Mouse (Mus musculus) hindbrain, postnatal 0 days (tissue): ENCODE measurements around the gene Rad51ap1. TPM values are rescaled to one million over a fixed set of nuclear protein-coding genes. Genes with fewer than 3 reads are reported as not detected.
A peak's percentile ranks its signal among the peaks of the same experiment; 100 is the strongest.

Source experiments
- ATAC-seq: fragments of 200-750 bp; cut with Nextera tagmentation; 2 replicates; pipeline ENCODE4 v1.8.0; 2017; ENCODE audit warnings: mild to moderate bottlenecking, moderate TSS enrichment, moderate library complexity
- DNase-seq: peaks from one replicate; pipeline ENCODE4 v3.0.0-alpha.2; 2015; ENCODE audit warnings: low spot score
- H3K27ac ChIP-seq: fragments of 300-500 bp; sonication (generic); 2 replicates; pipeline ENCODE4 v1.5.1; 2014; ENCODE audit warnings: mild to moderate bottlenecking
- H3K27me3 ChIP-seq: fragments of 300-500 bp; sonication (generic); 2 replicates; pipeline ENCODE4 v1.6.1; 2014; ENCODE audit warnings: low read length, mixed read lengths; ENCODE audit not compliant: insufficient read depth
- H3K36me3 ChIP-seq: fragments of 300-500 bp; sonication (generic); 2 replicates; pipeline ENCODE4 v1.6.1; 2014; ENCODE audit warnings: low read length, mixed read lengths; ENCODE audit not compliant: insufficient read depth
- H3K4me1 ChIP-seq: fragments of 300-500 bp; sonication (generic); 2 replicates; pipeline ENCODE4 v1.6.1; 2014; ENCODE audit warnings: antibody characterized with exemption, low read length, mixed read lengths; ENCODE audit not compliant: insufficient read depth
- H3K4me2 ChIP-seq: fragments of 300-500 bp; sonication (generic); 2 replicates; pipeline ENCODE4 v1.6.1; 2014; ENCODE audit warnings: low read depth, mild to moderate bottlenecking, low read length, moderate library complexity, mixed read lengths
- H3K4me3 ChIP-seq: fragments of 300-500 bp; sonication (generic); 2 replicates; pipeline ENCODE4 v1.5.1; 2014; ENCODE audit warnings: low read length
- H3K9ac ChIP-seq: fragments of 300-500 bp; sonication (generic); replicated peaks from 2 replicates; pipeline ENCODE4 v1.6.1; 2014; ENCODE audit warnings: mild to moderate bottlenecking, low read length, moderate library complexity, mixed read lengths
- H3K9me3 ChIP-seq: fragments of 300-500 bp; sonication (generic); 2 replicates; pipeline ENCODE4 v1.6.1; 2016; ENCODE audit warnings: low read length, mixed read lengths
- CTCF ChIP-seq: IDR thresholded peaks from 2 replicates; pipeline ENCODE4 v1.5.1; 2016; ENCODE audit warnings: antibody characterized with exemption, control low read depth, low read depth
- WGBS: fragments of 180-500 bp; shearing (Covaris S2); extraction: QIAGEN DNeasy Blood & Tissue Kit; methylation state at CpG from one replicate; pipeline ENCODE4 v1.1.7; 2014; 5-methylcytosine and 5-hydroxymethylcytosine counted together
- polyA plus RNA-seq: library from polyadenylated mRNA; unstranded; fragments of >200 nt; fragmentation: Nextera tagmentation; extraction: Ambion mirVana; gene quantifications from 2 replicates; pipeline ENCODE4 v1.2.1, GENCODE M21; 2015
- total RNA-seq: library from RNA; depleted of rRNA; stranded (reverse); fragments of >200 nt; gene quantifications from 2 replicates; pipeline ENCODE4 v1.2.3, GENCODE M21; 2014; rRNA removed

Rad51ap1 gene
- total and polyA plus RNA-seq, 2 experiments from 2014 or later, result 7.5 to 17.3 TPM

- H3K4me1 ChIP-seq, result no peaks in the 10 kb centered on the region
- no peaks in the 10 kb centered on the region for H3K9me3 ChIP-seq
- no peaks in the 10 kb centered on the region for H3K27me3 ChIP-seq
- TF ChIP-seq CTCF, result no peak
- 5% methylated on average over 21 of the region's 21 CpGs for WGBS
- H3K9ac ChIP-seq, result 0 out of 2 replicates have a peak within 1 kb of the TSS, but pooled peaks have one; percentile 35
- peak; percentile 17 for DNase-seq
- ATAC-seq, result peak; percentile 47
- H3K4me3 ChIP-seq, result no peak within 1 kb of the TSS
- peaks cover 8% of the 10 kb centered on the region; the same call in 1 of the 2 replicates for H3K36me3 ChIP-seq
- H3K4me2 ChIP-seq, result peak within 1 kb of the TSS; percentile 43
- no peak within 1 kb of the TSS for H3K27ac ChIP-seq
Measured at GRCm38 (mm10) chr6:126921111-126921881, 18.1 kb downstream of the Rad51ap1 start, which contains the start of gene Dyrk4. Dyrk4 (minus strand) TSS chr6:126921839.

GRCm38 (mm10) chr6:126914928-126915327 lies 24.5 kb downstream of the Rad51ap1 start:
- H3K4me1 ChIP-seq, result no peaks in the 10 kb centered on the region
- no peak for ATAC-seq
- no peaks in the 10 kb centered on the region for H3K27me3 ChIP-seq
- no peak overlapping the region for H3K27ac ChIP-seq
- H3K4me2 ChIP-seq, result no peak overlapping the region
- H3K9me3 ChIP-seq, result no peaks in the 10 kb centered on the region
- H3K36me3 ChIP-seq, result no peaks in the 10 kb centered on the region
- no peak for TF ChIP-seq CTCF
- DNase-seq, result no peak
- 83% methylated on average over 5 of the region's 5 CpGs for WGBS
- no peak overlapping the region for H3K4me3 ChIP-seq
- no peak overlapping the region for H3K9ac ChIP-seq

GRCm38 (mm10) chr6:126910727-126911126 lies 28.7 kb downstream of the Rad51ap1 start:
- no peak overlapping the region for H3K4me3 ChIP-seq
- H3K27ac ChIP-seq, result no peak overlapping the region
- no peaks in the 10 kb centered on the region for H3K4me1 ChIP-seq
- no peak overlapping the region for H3K4me2 ChIP-seq
- H3K9ac ChIP-seq, result no peak overlapping the region
- no peak for TF ChIP-seq CTCF
- DNase-seq, result no peak
- no peaks in the 10 kb centered on the region for H3K9me3 ChIP-seq
- no peak for ATAC-seq
- H3K27me3 ChIP-seq, result no peaks in the 10 kb centered on the region
- no peaks in the 10 kb centered on the region for H3K36me3 ChIP-seq
- WGBS, result 89% methylated on average over 4 of the region's 4 CpGs

GRCm38 (mm10) chr6:126907876-126908275 lies 31.5 kb downstream of the Rad51ap1 start:
- H3K9ac ChIP-seq, result no peak overlapping the region

GRCm38 (mm10) chr6:126907378-126907777 lies 32.0 kb downstream of the Rad51ap1 start:
- WGBS, result 73% methylated on average over 4 of the region's 5 CpGs
- TF ChIP-seq CTCF, result no peak
- ATAC-seq, result no peak

More at GRCm38 (mm10) chr6:126907876-126908275, 31.5 kb downstream of the Rad51ap1 start:
- H3K4me2 ChIP-seq, result no peak overlapping the region
- DNase-seq, result no peak
- H3K4me1 ChIP-seq, result no peaks in the 10 kb centered on the region
- no peak overlapping the region for H3K4me3 ChIP-seq
- no peak overlapping the region for H3K27ac ChIP-seq
- no peaks in the 10 kb centered on the region for H3K9me3 ChIP-seq
- no peak for ATAC-seq
- no peaks in the 10 kb centered on the region for H3K36me3 ChIP-seq
- no peaks in the 10 kb centered on the region for H3K27me3 ChIP-seq
- TF ChIP-seq CTCF, result no peak
- WGBS, result 61% methylated on average over 3 of the region's 3 CpGs

GRCm38 (mm10) chr6:126877118-126877517 lies 62.3 kb downstream of the Rad51ap1 start:
- WGBS, result 88% methylated on average over 8 of the region's 8 CpGs
- ATAC-seq (no peak), DNase-seq (no peak)

More at GRCm38 (mm10) chr6:126907378-126907777, 32.0 kb downstream of the Rad51ap1 start:
- no peak overlapping the region for H3K4me3 ChIP-seq
- no peak overlapping the region for H3K9ac ChIP-seq
- H3K27ac ChIP-seq, result no peak overlapping the region
- no peak for DNase-seq
- H3K27me3 ChIP-seq, result no peaks in the 10 kb centered on the region
- H3K9me3 ChIP-seq, result no peaks in the 10 kb centered on the region
- no peaks in the 10 kb centered on the region for H3K4me1 ChIP-seq
- no peak overlapping the region for H3K4me2 ChIP-seq
- no peaks in the 10 kb centered on the region for H3K36me3 ChIP-seq

More at GRCm38 (mm10) chr6:126877118-126877517, 62.3 kb downstream of the Rad51ap1 start:
- no peak overlapping the region for H3K27ac ChIP-seq
- H3K4me3 ChIP-seq, result no peak overlapping the region
- H3K9me3 ChIP-seq, result no peaks in the 10 kb centered on the region
- H3K4me2 ChIP-seq, result no peak overlapping the region
- no peak overlapping the region for H3K9ac ChIP-seq
- no peaks in the 10 kb centered on the region for H3K4me1 ChIP-seq
- no peak for TF ChIP-seq CTCF
- H3K27me3 ChIP-seq, result no peaks in the 10 kb centered on the region
- H3K36me3 ChIP-seq, result no peaks in the 10 kb centered on the region

Other genes starting within 250 kb of the Rad51ap1 start
- 66.4 and 67.5 TPM in 2 replicates for gene Kcna6, start 198.9 kb downstream of the Rad51ap1 start, total RNA-seq
- 23.6 TPM in 2 replicates for gene Kcna6, start 198.9 kb downstream of the Rad51ap1 start, polyA plus RNA-seq
- 106 and 133 TPM in 2 replicates for gene Ndufa9, start 90.5 kb downstream of the Rad51ap1 start, total RNA-seq
- 247 and 255 TPM in 2 replicates for gene Ndufa9, start 90.5 kb downstream of the Rad51ap1 start, polyA plus RNA-seq
- 0.29 TPM in 1 of 2 replicates, not detected in the other for gene Akap3, start 86.5 kb downstream of the Rad51ap1 start, total RNA-seq
- gene Akap3, start 86.5 kb downstream of the Rad51ap1 start, polyA plus RNA-seq, result 0.10 and 0.13 TPM in 2 replicates
- not detected in 2 replicates for gene Dyrk4, start 17.7 kb downstream of the Rad51ap1 start, total RNA-seq
- 0.08 and 0.30 TPM in 2 replicates for gene Dyrk4, start 17.7 kb downstream of the Rad51ap1 start, polyA plus RNA-seq
- gene D6Wsu163e, start 375 bp upstream of the Rad51ap1 start, total RNA-seq, result 15.0 and 15.3 TPM in 2 replicates
- gene D6Wsu163e, start 375 bp upstream of the Rad51ap1 start, polyA plus RNA-seq, result 27.4 and 29.5 TPM in 2 replicates
- not detected in 2 replicates for gene Fgf6, start 76.0 kb upstream of the Rad51ap1 start, total RNA-seq
- not detected in 2 replicates for gene Fgf6, start 76.0 kb upstream of the Rad51ap1 start, polyA plus RNA-seq
- gene Fgf23, start 133.3 kb upstream of the Rad51ap1 start, total RNA-seq, result 1.8 and 1.9 TPM in 2 replicates
- gene Fgf23, start 133.3 kb upstream of the Rad51ap1 start, polyA plus RNA-seq, result 0.28 TPM in 2 replicates
- 6.6 and 7.7 TPM in 2 replicates for gene Tigar, start 170.0 kb upstream of the Rad51ap1 start, total RNA-seq
- gene Tigar, start 170.0 kb upstream of the Rad51ap1 start, polyA plus RNA-seq, result 4.9 and 5.2 TPM in 2 replicates
- 22.3 and 27.1 TPM in 2 replicates for gene Ccnd2, start 212.6 kb upstream of the Rad51ap1 start, total RNA-seq
- gene Ccnd2, start 212.6 kb upstream of the Rad51ap1 start, polyA plus RNA-seq, result 229 and 263 TPM in 2 replicates